Mouse (Mus musculus): ENCODE measurements around the gene Olfr1510.
"Not testable (repeated sequence)": the region's sequence is repeated elsewhere in the genome, so short reads cannot be mapped to it uniquely, and the experiment has no call there.

Olfr1510 gene

DNA sequence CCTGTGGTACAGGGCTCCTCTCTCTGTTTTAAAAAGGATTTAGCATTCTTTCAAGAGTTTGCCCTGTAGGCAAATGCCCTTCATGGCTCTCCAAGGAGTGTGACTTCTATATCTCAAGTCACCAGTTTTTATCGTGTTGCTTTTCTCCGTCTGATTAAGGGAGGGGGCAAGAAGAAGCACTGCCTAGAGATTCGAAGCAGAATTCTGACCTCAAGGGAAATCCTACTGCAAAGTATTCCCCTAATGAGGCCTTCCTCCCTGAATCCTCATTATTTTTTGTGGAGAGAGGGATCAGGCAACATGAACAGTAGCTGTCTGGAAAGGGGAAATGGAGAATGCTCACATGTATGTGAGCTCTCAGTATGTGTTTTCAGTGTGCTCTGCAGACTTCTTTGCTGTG is at the start of gene Olfr1510:
Gene Olfr1510 (minus strand): TSS at position 101 of the 400 bp plus-strand sequence.
- DNase-seq (ENCODE audit: low read depth, low spot score) = no peak

DNA sequence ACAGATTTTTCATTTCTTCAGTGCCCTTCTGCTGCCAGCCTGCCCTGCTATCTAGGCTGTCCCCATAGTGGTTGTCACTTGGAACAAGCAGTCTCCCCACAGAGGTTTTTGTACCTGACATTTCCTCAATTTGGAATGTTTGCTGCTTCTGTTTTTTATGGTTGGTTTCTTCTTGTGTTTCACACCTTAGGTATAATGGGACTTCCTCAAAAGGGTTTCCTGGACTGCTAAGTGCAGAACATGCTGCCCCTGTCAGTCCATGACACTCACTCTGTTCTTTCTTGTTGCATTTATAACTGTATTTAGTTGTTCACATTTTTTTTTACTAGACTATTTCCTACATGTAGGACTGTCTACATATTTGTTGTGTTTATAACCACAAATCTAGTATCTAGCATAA is 47.8 kb upstream of the Olfr1510 start:
- no peak for DNase-seq (ENCODE audit: low read depth, low spot score)

DNA sequence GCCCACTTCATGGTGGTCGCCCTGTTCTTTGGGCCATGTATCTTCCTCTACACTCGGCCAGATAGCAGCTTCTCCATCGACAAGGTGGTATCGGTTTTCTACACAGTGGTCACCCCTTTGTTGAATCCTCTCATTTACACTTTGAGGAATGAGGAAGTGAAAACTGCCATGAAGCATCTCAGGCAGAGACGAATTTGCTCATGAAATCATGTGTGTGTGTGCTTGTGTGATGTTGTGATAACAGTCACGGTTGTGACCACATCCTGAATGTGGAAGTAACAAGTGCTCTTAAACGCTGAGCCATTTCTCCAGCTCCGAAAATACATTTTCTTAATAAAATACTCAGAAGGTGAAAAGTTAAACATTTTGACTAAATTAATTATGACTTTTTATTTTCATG is 37.0 kb upstream of the Olfr1510 start:
- DNase-seq (ENCODE audit: low read depth, low spot score) = no peak

DNA sequence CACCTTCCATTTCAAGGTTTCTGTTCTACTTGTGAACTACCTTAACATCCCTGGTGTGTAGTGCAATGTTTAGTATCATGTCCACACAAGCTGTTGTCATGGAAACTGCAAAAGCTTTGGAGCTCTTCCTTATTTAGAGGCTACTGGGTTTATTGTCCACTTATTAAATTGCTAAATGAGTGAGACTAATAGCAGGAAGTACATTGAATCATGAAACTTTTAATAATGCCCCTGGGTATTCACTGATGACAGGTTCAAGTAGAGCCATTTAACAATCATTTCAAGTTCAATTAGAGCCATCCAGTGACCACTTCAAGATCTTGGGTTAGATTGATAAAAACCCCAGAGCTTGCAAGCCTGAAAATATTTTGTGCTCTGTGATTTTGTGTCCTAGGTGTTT is 28.5 kb upstream of the Olfr1510 start, which contains the start of gene Olfr1509:
Gene Olfr1509 (plus strand): TSS at position 301 of the 400 bp plus-strand sequence.
- no peak for DNase-seq (ENCODE audit: low read depth, low spot score)

DNA sequence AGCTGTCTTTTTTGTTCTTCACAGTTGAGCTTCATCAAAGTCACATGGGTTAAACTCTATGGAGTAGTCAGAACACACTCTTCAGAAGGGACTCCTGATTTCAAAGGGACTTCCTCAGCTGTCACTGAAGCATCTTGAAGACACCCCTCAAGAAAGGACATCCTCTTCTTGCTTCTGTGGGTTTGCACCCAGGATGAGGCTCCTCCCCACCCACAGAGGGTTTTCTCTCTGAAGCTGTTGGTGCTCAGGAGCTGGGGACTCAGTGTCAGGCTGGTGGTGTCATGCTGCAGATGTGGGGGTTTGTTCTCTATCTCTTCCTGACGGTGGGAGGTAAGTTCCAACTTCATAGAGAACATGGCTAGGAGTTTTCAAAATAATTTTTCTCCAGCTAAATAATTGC is 13.5 kb upstream of the Olfr1510 start:
- DNase-seq (ENCODE audit: low read depth, low spot score) = no peak

DNA sequence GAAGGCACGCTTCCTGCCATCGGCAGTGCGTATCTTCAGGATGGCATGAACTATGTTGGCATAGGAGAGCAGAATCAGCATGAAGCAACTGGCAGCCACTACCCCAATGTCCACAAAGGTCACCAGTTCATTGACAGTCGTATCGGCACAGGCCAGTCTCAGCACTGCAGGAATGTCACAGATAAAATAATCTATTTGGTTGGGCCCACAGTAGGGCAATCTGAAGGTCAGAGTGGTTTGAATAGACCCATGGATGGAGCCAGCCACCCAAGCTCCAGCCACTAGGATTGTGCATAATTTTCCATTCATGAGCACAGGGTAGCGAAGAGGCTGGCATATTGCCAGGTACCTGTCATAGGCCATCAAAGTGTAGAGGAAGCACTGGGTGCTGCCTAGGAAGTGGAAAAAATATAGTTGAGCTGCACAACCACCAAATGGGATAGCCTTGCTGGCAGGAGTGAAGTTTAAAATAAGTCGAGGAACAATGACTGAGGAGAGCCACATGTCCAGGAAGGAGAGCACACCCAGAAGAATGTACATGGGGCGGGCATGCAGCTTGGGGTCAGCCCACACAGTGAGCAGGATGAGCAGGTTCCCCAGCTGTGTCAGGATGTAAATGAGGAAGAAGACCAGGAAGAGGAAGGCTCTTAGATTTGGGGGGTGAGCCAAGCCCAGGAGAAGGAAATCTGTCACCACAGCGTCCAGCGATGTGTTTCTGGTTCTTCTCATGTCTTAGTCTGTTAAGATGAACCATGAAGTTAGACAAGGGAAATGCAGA is 3.8 kb downstream of the Olfr1510 start:
- not testable (repeated sequence) for DNase-seq (ENCODE audit: low read depth, low spot score)

DNA sequence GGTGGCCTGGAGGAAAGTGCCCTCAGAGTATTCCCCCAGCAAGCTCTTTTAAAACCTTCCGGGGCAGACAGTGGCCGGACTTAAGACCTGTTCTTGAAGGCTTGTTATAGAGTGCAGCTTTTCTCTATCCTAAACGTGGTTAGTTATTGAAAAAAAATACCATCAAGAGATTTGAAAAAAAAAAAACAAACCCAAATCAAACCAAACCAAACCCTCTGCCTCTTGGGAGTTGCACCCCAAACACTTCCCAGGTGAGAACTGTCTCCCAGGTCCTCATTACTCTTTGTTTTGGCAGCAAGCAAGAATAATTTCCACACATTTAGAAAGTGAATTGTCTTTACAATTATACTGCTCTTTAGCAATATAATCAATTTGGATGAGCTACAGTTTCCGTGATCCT is 16.9 kb downstream of the Olfr1510 start, which contains the start of gene Olfr1511:
Gene Olfr1511 (minus strand): TSS at position 101 of the 400 bp plus-strand sequence.
- DNase-seq (ENCODE audit: low read depth, low spot score) = no peak

DNA sequence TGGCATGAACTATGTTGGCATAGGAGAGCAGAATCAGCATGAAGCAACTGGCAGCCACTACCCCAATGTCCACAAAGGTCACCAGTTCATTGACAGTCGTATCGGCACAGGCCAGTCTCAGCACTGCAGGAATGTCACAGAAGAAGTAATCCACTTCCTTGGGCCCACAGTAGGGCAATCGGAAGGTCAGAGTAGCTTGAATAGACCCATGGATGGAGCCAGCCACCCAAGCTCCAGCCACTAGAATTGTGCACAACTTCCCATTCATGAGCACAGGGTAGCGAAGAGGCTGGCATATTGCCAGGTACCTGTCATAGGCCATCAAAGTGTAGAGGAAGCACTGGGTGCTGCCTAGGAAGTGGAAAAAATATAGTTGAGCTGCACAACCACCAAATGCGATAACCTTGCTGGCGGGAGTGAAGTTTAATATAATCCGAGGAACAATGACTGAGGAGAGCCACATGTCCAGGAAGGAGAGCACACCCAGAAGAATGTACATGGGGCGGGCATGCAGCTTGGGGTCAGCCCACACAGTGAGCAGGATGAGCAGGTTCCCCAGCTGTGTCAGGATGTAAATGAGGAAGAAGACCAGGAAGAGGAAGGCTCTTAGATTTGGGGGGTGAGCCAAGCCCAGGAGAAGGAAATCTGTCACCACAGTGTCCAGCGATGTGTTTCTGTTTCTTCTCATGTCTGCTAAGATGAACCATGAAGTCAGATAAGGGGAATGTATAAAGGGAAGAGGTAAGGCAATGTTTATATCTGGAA is 23.9 kb downstream of the Olfr1510 start:
- not testable (repeated sequence) for DNase-seq (ENCODE audit: low read depth, low spot score)

DNA sequence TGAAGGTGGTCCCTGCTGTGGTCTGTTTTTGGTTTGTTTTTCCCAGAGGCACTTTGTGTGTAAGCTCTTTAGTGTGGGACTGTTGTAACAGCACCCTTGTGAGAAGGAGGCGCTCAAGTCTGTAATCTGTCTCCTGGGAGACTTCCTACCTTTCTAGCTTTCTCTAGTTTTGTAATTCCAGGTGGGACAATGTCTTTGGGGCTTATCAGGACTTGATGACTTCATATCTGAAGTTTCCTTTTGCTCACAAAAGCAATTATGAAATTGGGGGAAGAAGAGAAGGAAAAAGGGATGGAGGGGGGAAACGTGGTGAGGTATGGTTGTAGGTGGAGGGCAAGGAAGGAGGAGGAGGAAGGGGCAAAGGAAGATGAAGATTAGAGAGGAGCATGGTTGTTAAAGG is 35.1 kb downstream of the Olfr1510 start, which contains the start of gene Olfr1512:
Gene Olfr1512 (minus strand): TSS at position 101 of the 400 bp plus-strand sequence.
- no peak for DNase-seq (ENCODE audit: low read depth, low spot score)

DNA sequence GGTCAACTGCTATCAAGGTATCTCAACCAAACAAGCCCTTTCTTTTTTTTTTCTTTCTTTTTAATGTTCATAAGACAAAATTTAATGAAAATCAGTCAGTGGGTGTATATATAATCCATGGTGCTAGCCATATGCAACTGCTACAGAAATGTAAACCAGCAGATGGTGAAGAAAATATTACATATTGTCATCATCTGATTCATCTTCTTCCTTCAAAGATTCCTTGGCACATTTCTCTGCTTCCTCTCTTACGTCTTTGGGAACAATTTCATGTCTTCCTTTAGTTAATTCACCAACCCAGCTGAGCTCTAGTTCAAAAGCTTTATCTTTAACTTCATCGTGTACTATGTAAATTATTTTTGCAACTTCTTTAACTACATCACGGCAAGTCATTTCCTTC is 45.4 kb downstream of the Olfr1510 start:
- no peak for DNase-seq (ENCODE audit: low read depth, low spot score)
